Mouse (Mus musculus) C2C12 (cell line): ENCODE data around the gene Zfp266. TPM values are rescaled to one million over a fixed set of nuclear protein-coding genes. Genes with fewer than 3 reads are reported as not detected.
A peak's percentile ranks its signal among the peaks of the same experiment; 100 is the strongest.
"Not testable (repeated sequence)": the region's sequence is repeated elsewhere in the genome, so short reads cannot be mapped to it uniquely, and the experiment has no call there.

ENCODE experiments used
- H3K27me3 ChIP-seq: one replicate; pipeline ENCODE4 v1.6.1; 2011; ENCODE audit not compliant: control insufficient read depth, insufficient read depth, insufficient read length
- H3K36me3 ChIP-seq: one replicate; pipeline ENCODE4 v1.6.1; 2011; ENCODE audit not compliant: control insufficient read depth, insufficient read depth
- H3K4me3 ChIP-seq: one replicate; pipeline ENCODE4 v1.5.1; 2011; ENCODE audit warnings: mild to moderate bottlenecking, control low read depth; ENCODE audit not compliant: poor library complexity, insufficient read depth, severe bottlenecking
- H3K79me2 ChIP-seq: one replicate; pipeline ENCODE4 v1.6.1; 2011; ENCODE audit not compliant: control insufficient read depth, insufficient read depth
- H3K79me3 ChIP-seq: one replicate; pipeline ENCODE4 v1.6.1; 2011; ENCODE audit warnings: low read depth, control low read depth
- H3ac ChIP-seq: one replicate; pipeline ENCODE3; 2011; ENCODE audit warnings: low read depth; ENCODE audit not compliant: control insufficient read depth, insufficient read length
- CEBPB ChIP-seq: IDR thresholded peaks from one replicate; pipeline ENCODE4 v1.6.1; 2011; ENCODE audit warnings: low read depth, mild to moderate bottlenecking, control low read depth, moderate library complexity
- CTCF ChIP-seq: IDR thresholded peaks from one replicate; pipeline ENCODE4 v1.5.1; 2011; ENCODE audit not compliant: control insufficient read depth, insufficient read depth, insufficient read length
- FOSL1 ChIP-seq: IDR thresholded peaks from one replicate; pipeline ENCODE4 v1.8.0; 2011; ENCODE audit warnings: mild to moderate bottlenecking, low read length; ENCODE audit not compliant: poor library complexity, insufficient read depth, severe bottlenecking
- MAX ChIP-seq: IDR thresholded peaks from one replicate; pipeline ENCODE4 v1.6.1; 2011; ENCODE audit warnings: mild to moderate bottlenecking, control low read depth
- MYOD1 ChIP-seq: IDR thresholded peaks from one replicate; pipeline ENCODE4 v1.6.1; 2011; ENCODE audit warnings: low read depth; ENCODE audit not compliant: control insufficient read depth, insufficient read length
- MYOG ChIP-seq: IDR thresholded peaks from one replicate; pipeline ENCODE4 v1.6.1; 2011; ENCODE audit not compliant: control insufficient read depth, insufficient read length; ENCODE audit errors: extremely low read depth
- USF1 ChIP-seq: IDR thresholded peaks from one replicate; pipeline ENCODE4 v1.6.1; 2011; ENCODE audit warnings: low read depth, mild to moderate bottlenecking, control low read depth, moderate library complexity
- long read RNA-seq, 2 experiments: library from polyadenylated mRNA; unstranded; transcript quantifications; one replicate each; pipeline ENCODE4 v2.0.0; 2019 to 2020
- polyA plus RNA-seq: library from polyadenylated mRNA; unstranded; fragments of >200 nt; fragmentation: generic; extraction: Trizol; gene quantifications from one replicate; pipeline ENCODE4 v1.2.1, GENCODE M21; 2012; ENCODE audit warnings: missing spikeins

The Zfp266 gene
- polyA plus RNA-seq, result 7.5 TPM
- long read RNA-seq, experiment 1, full-length matches to known transcripts, result 4 of 16 reads
- long read RNA-seq, experiment 1, partial matches to known transcripts, result 3 of 16 reads
- long read RNA-seq, experiment 1, other reads (novel, unspliced or antisense), result 9 of 16 reads
- long read RNA-seq, experiment 2, full-length matches to known transcripts, result 34 of 71 reads
- long read RNA-seq, experiment 2, partial matches to known transcripts, result 3 of 71 reads
- long read RNA-seq, experiment 2, other reads (novel, unspliced or antisense), result 34 of 71 reads

- Histone ChIP-seq H3ac (peak within 1 kb of the TSS; percentile 69), H3K4me3 (peak within 1 kb of the TSS; percentile 56), H3K79me2 (peaks cover 48% of the 10 kb centered on the region), H3K79me3 (peaks cover 42% of the 10 kb centered on the region), H3K27me3 (no peaks in the 10 kb centered on the region), H3K36me3 (peaks cover 25% of the 10 kb centered on the region)
- no peak for TF ChIP-seq MYOG
- TF ChIP-seq FOSL1, result no peak
- peak; percentile 59 for TF ChIP-seq CEBPB
- TF ChIP-seq MAX, result peak; percentile 11
These were observed at the start of gene Zfp266 for GRCm38 (mm10) chr9:20521306-20521957. Zfp266 (minus strand) TSS chr9:20521417.

GRCm38 (mm10) chr9:20565326-20566030 is 44.3 kb upstream of the Zfp266 start:
- not testable (repeated sequence) for H3K79me2 ChIP-seq

GRCm38 (mm10) chr9:20562177-20562576 is 41.0 kb upstream of the Zfp266 start:
- Histone ChIP-seq H3K79me3 (no peaks in the 10 kb centered on the region), H3K36me3 (no peaks in the 10 kb centered on the region), H3K27me3 (no peaks in the 10 kb centered on the region), H3ac (no peak overlapping the region), H3K4me3 (no peak overlapping the region), H3K79me2 (no peaks in the 10 kb centered on the region)
- no peak for TF ChIP-seq MYOG
- no peak for TF ChIP-seq CTCF
- no peak for TF ChIP-seq CEBPB
- TF ChIP-seq USF1, result no peak
- no peak for TF ChIP-seq FOSL1
- TF ChIP-seq MAX, result no peak
- TF ChIP-seq MYOD1, result no peak

More at GRCm38 (mm10) chr9:20565326-20566030, 44.3 kb upstream of the Zfp266 start:
- not testable (repeated sequence) for H3K27me3 ChIP-seq, H3K4me3 ChIP-seq, H3K36me3 ChIP-seq, H3K79me3 ChIP-seq, H3ac ChIP-seq

- H3K36me3 ChIP-seq, result no peaks in the 10 kb centered on the region
- H3K79me3 ChIP-seq, result no peaks in the 10 kb centered on the region
- TF ChIP-seq FOSL1, result no peak
- no peak for TF ChIP-seq MYOD1
- no peak for TF ChIP-seq MAX
- TF ChIP-seq USF1, result no peak
- TF ChIP-seq MYOG, result no peak
- TF ChIP-seq CTCF, result no peak
- TF ChIP-seq CEBPB, result no peak
- no peak overlapping the region for H3ac ChIP-seq
- H3K4me3 ChIP-seq, result no peak overlapping the region
- peaks cover 5% of the 10 kb centered on the region for H3K27me3 ChIP-seq
- no peaks in the 10 kb centered on the region for H3K79me2 ChIP-seq
These were observed 31.5 kb upstream of the Zfp266 start for GRCm38 (mm10) chr9:20552698-20553097.

GRCm38 (mm10) chr9:20551781-20552275 is 30.6 kb upstream of the Zfp266 start:
- TF ChIP-seq CEBPB, result no peak
- no peak for TF ChIP-seq MYOD1
- TF ChIP-seq MYOG, result no peak
- TF ChIP-seq FOSL1, result no peak
- no peak for TF ChIP-seq MAX
- TF ChIP-seq USF1, result no peak
- no peak for TF ChIP-seq CTCF
- H3K36me3 ChIP-seq, result no peaks in the 10 kb centered on the region
- H3K79me3 ChIP-seq, result no peaks in the 10 kb centered on the region
- H3K4me3 ChIP-seq, result no peak overlapping the region
- peaks cover 6% of the 10 kb centered on the region for H3K27me3 ChIP-seq
- H3K79me2 ChIP-seq, result no peaks in the 10 kb centered on the region
- no peak overlapping the region for H3ac ChIP-seq
